Comparison of ENCODE assay signal across 8 mouse cellular contexts in genomic region chrX:50580200-50580599, GRCm38 (mm10).
DNase-seq lines count a peak whose midpoint lies in the region; ATAC-seq and TF ChIP-seq lines count a peak whose summit lies in the region.
"Had no signal": no experiment of that assay in that cellular context is flagged by ENCODE, and none has a peak within 500 bp of the region (broad histone marks: within the 10 kb centered on the region; RNA-seq: fewer than 3 reads in every experiment).

No protein-coding gene starts in this region.

- peak overlapping the region; percentile 27; the same call in 1 of the 2 replicates for H3K4me2 ChIP-seq in embryonic facial prominence, embryonic 15.5 days (replicated peaks)
- H3K4me2 ChIP-seq in hindbrain, postnatal 0 days (ENCODE audit: low read depth, low read length) = peak overlapping the region; percentile 18; the same call in 1 of the 2 replicates
- H3K4me2 ChIP-seq in midbrain, embryonic 12.5 days (replicated peaks) = peak overlapping the region; percentile 23; the same call in 1 of the 2 replicates

- no peak overlapping the region for H3K27ac ChIP-seq in embryonic facial prominence, embryonic 15.5 days (replicated peaks)
- H3K27ac ChIP-seq in hindbrain, postnatal 0 days = peak overlapping the region; percentile 58; the same call in 1 of the 2 replicates
- no peak overlapping the region for H3K27ac ChIP-seq in midbrain, embryonic 12.5 days (replicated peaks)

- no peaks in the 10 kb centered on the region for H3K36me3 ChIP-seq in embryonic facial prominence, embryonic 15.5 days
- H3K36me3 ChIP-seq in hindbrain, postnatal 0 days (ENCODE audit: insufficient read depth, low read length) = no peaks in the 10 kb centered on the region
- peaks cover 7% of the 10 kb centered on the region; the same call in 1 of the 2 replicates for H3K36me3 ChIP-seq in midbrain, embryonic 12.5 days

- DNase-seq in layer of hippocampus, postnatal 25 days (ENCODE audit: extremely low spot score in 1 of 2, low spot score in 1 of 2) = peak; percentile 69 to 73
- no peak for DNase-seq in layer of hippocampus, adult 9-11 months
- peak; percentile 77 for DNase-seq in R1 (ENCODE audit: low read depth, low spot score)
- peak; percentile 68 for DNase-seq in hindbrain, postnatal 0 days (ENCODE audit: low spot score)
- DNase-seq in right cerebral cortex, postnatal 25 days = no peak

- H3K4me3 ChIP-seq in embryonic facial prominence, embryonic 15.5 days (replicated peaks) = peak overlapping the region; percentile 20
- no peak overlapping the region for H3K4me3 ChIP-seq in hindbrain, postnatal 0 days (ENCODE audit: low read length)
- no peak overlapping the region for H3K4me3 ChIP-seq in midbrain, embryonic 12.5 days
- H3K4me3 ChIP-seq: myocyte had no signal

- no peaks in the 10 kb centered on the region for H3K9me3 ChIP-seq in embryonic facial prominence, embryonic 15.5 days (replicated peaks)
- H3K9me3 ChIP-seq in hindbrain, postnatal 0 days (ENCODE audit: low read length) = no peaks in the 10 kb centered on the region
- no peaks in the 10 kb centered on the region for H3K9me3 ChIP-seq in midbrain, embryonic 12.5 days

- no peak for ATAC-seq in embryonic facial prominence, embryonic 15.5 days (ENCODE audit: insufficient number of reproducible peaks, low FRiP score, low TSS enrichment, low read depth)
- ATAC-seq in hindbrain, postnatal 0 days = no peak
- ATAC-seq in midbrain, embryonic 12.5 days (ENCODE audit: low FRiP score, low read depth) = no peak

- WGBS in embryonic facial prominence, embryonic 15.5 days = 63% methylated on average over 7 of the region's 7 CpGs
- 55% methylated on average over 7 of the region's 7 CpGs for WGBS in hindbrain, postnatal 0 days
- 57% methylated on average over 7 of the region's 7 CpGs for WGBS in midbrain, embryonic 12.5 days

- TF ChIP-seq CTCF in hindbrain, postnatal 0 days (IDR thresholded peaks at IDR 0.05; ENCODE audit: low read depth) = peak; percentile 57

- H3K9ac ChIP-seq in embryonic facial prominence, embryonic 15.5 days = no peak overlapping the region
- H3K9ac ChIP-seq in hindbrain, postnatal 0 days (replicated peaks; ENCODE audit: low read length) = no peak overlapping the region
- no peak overlapping the region for H3K9ac ChIP-seq in midbrain, embryonic 12.5 days (replicated peaks)

- no peaks in the 10 kb centered on the region for H3K27me3 ChIP-seq in embryonic facial prominence, embryonic 15.5 days
- H3K27me3 ChIP-seq in hindbrain, postnatal 0 days (ENCODE audit: insufficient read depth, low read length) = no peaks in the 10 kb centered on the region
- no peaks in the 10 kb centered on the region for H3K27me3 ChIP-seq in midbrain, embryonic 12.5 days

- no peaks in the 10 kb centered on the region for H3K4me1 ChIP-seq in embryonic facial prominence, embryonic 15.5 days
- no peaks in the 10 kb centered on the region for H3K4me1 ChIP-seq in hindbrain, postnatal 0 days (ENCODE audit: insufficient read depth, low read length)
- no peaks in the 10 kb centered on the region for H3K4me1 ChIP-seq in midbrain, embryonic 12.5 days

Comparison
In these comparisons a context has a peak if more than half of its experiments do, and no peak if none do; other contexts are left out.
1. DNase-seq: peak in layer of hippocampus, postnatal 25 days (2 of 2), R1 (single experiment) and hindbrain, postnatal 0 days (single experiment); none in layer of hippocampus, adult 9-11 months (single experiment) and right cerebral cortex, postnatal 25 days (single experiment).
2. Peak in every context shown above with its lines, with median percentiles within 50 percentile points of each other: H3K4me2 ChIP-seq.